Mouse (Mus musculus) spleen, postnatal 14 days (tissue): ENCODE data around the gene Htr1d.

Experiments used
- DNase-seq, 2 experiments: peaks; one replicate each; pipeline ENCODE4 v3.0.0; 2021 to 2022; ENCODE audit warnings: low spot score in 2 of 2

The Htr1d gene

DNA sequence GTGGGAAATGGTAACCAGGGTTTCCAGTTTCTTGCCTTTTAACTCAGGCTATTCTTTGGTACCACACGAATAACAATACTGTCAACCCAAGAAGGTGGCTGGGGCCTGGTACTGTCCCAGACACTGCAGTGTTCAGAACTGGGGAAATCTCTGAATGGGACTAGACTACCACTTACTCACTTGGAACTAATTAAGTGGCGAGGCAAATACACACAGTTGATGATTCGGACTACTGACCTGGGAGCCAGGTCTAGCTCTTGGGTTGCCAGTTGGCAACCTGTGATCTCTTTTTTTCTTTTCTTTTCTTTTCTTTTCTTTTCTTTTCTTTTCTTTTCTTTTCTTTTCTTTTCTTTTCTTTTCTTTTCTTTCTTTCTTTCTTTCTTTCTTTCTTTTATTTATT lies 29.0 kb downstream of the Htr1d start:
- no peak for DNase-seq

GRCm38 (mm10) chr4:136452792-136453191 lies 29.5 kb downstream of the Htr1d start:
- DNase-seq: no peak

GRCm38 (mm10) chr4:136454850-136455260 lies 31.5 kb downstream of the Htr1d start:
- peak; percentile 24 to 58 for DNase-seq

GRCm38 (mm10) chr4:136456516-136457218 lies 33.3 kb downstream of the Htr1d start:
- DNase-seq: no peak

GRCm38 (mm10) chr4:136458276-136458675 lies 35.0 kb downstream of the Htr1d start:
- no peak for DNase-seq

DNA sequence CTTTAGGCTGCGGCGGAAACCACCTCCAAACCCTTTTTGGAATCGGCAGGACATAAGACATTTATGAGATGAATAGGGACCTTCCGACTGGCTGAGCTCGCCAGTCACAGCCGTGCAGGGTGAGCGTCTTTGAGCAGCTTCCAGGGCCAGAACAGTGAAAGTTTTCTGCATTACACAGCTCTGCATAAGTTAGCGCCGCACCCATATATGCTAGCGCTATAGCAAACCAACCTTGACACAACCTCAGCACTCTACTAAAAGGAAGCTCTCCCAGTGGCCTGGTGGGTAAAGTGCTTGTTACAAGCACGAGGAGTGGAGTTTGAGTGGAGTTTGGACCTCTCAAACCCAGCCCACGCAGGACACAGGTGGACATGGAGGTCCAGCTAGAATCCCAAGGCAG lies 35.9 kb downstream of the Htr1d start:
- no peak for DNase-seq

- DNase-seq: no peak
These were observed 37.9 kb downstream of the Htr1d start for GRCm38 (mm10) chr4:136461206-136461605.

GRCm38 (mm10) chr4:136461761-136462085 lies 38.4 kb downstream of the Htr1d start:
- no peak for DNase-seq

DNA sequence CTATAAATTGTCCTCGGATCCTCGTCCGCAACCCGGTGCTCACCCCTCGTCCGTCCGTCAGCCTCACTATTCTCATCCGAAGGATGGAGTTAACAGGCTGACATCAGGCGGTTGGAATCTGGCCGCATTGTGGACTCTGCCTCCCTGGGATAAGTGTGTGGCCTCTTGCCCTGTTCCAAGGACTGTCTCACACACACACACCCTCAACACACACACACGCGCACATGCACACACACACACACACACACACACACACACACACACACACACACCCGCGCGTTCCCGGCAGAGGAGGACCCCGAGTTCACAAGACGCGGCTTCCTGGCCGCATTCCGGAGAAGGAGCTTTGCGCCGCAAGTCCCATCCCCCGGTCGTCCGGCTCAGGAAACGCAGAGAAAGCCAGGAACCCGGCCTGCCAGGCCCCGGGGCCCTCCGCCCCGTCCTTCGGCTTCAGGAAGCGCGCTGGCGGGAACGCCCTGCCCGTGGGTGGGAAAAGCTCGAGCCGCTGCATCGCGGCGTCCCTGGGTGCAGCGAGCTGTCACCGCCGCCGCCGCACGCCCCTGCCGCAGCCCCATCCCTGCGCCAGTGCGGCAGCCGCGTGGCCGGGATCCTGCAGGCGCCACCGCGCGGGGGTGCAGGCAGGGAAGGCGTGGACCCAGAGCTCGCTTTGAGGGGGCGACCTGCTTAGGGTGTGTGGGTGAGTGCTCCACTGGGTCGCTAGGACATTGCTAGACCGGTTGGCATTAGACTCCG lies 38.9 kb downstream of the Htr1d start, which contains the start of gene 6030445D17Rik:
Gene 6030445D17Rik, plus strand, starts transcription at position 165 of the 753 bp plus-strand sequence.
- peak; percentile 15 to 17 for DNase-seq

DNA sequence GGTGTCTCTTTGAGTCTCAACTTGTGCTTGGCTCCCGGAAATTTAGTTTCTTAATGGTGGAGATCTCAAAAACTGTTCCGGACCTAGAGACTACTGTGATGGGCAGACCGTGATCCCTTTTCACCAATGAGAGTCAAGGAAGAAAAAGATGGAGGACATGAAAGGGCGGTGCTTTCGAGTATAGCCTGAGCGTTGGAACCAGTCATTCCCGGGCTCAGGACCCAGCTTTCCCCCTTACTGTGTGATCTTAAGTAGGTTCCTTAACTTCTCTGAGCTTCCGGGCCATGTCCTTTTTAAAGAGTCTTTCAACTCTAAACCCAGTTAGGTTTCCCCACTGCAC lies 39.5 kb downstream of the Htr1d start:
- DNase-seq: no peak

DNA sequence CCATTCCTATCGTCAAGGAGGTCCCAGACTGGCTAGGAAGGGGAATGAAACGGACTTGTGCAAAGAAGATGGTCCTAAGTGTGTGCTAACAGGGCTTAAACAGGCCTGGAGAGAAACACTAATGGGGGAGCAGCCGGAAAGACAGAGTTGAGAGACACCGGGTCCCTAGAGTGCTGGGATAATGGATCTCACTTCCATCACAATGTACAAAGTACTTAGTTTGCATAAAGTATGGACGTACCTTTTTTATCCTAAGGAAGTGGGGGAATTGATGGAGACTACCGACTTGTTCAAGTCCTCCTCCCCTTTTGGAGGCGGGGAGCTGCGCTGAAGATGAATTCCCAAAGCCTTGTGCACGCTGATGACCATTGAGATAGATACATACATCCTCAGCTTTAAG lies 40.1 kb downstream of the Htr1d start:
- DNase-seq: no peak

DNA sequence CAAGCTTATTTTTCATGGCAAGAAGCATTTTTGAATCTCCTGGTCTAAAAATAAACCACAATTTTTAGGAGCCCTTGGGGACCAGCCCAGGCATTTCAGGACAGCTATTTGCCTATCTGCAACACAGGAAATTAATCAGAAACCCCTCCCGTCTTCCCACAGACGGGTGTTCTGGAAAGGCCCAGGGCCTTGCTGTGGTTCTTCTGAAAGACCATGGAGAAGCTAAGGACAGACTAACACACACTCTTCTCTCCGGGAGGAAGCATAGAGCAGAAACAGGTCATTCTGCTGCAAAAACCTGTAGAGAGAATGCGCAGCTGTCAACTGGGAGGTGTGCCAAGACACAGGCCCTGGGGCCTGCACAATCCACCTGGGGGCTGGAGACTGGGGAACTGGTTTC lies 42.9 kb downstream of the Htr1d start:
- no peak for DNase-seq

DNA sequence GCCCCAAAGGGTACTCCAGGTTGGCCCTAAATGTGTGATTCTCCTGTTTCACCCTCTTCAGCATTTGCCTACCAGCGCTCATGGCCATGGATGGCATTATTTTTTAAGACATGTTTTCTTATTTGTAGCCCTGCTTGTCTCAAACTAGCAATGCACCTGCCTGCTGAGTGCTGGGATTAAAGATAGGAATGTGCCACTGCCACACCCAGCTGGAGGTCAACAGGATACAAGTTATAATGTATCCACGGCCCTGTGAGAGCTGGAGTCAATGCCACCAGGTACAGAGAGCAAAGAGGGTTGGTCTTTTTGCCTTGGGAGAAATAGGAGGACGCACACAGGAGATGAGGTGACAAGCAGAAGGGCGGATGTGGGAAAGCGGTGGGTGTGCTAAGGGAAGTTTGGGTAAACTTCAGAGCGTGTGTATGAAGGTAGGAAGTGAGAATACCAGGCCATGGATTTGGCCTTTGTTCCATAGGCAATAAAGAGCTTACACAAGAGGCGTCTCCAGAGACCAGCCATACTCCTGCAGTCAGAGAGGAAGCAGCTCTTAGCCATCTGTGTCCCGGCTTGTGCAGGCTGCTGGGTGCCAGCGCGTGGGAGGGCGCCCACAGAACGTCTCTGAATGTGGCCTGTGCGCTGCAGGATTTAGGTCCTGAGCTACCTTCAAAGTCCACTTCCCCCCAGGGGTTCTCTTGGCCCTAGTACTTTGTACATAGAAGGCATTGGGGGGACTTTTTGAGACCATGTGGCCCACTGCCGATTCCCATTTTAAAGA lies 45.4 kb downstream of the Htr1d start:
- no peak for DNase-seq

- DNase-seq: peak; percentile 70 to 77
These were observed 46.1 kb downstream of the Htr1d start, which contains the start of gene Luzp1 for GRCm38 (mm10) chr4:136469371-136469903. Gene Luzp1, plus strand, starts transcription at chr4:136469761.

DNA sequence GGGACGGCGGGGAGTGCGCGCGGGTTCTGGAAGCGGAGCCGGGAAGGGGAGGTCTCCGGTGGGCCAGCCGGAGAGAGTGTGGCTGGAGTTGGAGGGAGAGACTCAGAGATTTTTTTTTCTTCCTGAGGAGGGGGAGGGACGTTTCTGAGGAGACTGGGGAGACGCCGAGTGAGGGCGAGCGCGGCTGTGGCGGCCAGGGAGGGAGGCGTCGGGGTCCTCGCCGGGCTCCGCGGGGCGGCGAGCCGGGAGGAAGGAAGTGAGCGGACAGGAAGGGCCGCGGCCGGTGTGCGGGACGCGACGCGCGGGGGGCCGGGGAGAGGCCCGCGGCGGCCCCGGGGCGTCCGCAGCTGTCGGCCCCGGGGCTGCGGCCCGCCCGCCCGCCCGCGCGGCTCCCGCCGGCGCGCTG lies 46.6 kb downstream of the Htr1d start:
- DNase-seq: no peak

GRCm38 (mm10) chr4:136470347-136471071 lies 47.2 kb downstream of the Htr1d start:
- peak in 1 of 2 experiments; percentile 13 for DNase-seq

- DNase-seq: no peak
These were observed 53.4 kb downstream of the Htr1d start for GRCm38 (mm10) chr4:136476692-136477091.

DNA sequence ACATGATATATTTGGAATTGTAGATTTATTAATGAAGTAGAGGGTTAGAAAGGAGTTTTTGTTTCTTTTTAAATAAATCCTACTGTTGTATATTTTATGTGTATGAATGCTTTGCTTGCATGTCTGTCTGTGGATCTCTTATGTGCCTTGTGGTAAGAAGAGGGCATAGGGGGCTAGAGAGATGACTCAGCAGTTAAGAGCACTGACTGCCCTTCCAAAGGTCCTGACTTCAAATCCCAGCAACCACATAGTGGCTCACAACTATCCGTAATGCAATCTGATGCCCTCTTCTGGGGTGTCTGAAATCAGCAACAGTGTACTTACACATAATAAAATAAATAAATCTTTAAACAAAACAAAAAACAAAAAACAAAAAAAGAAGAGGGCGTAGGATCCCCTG lies 63.2 kb downstream of the Htr1d start:
- no peak for DNase-seq
